Mouse (Mus musculus) Patski (cell line): Measurements from ENCODE around the gene 1700029I15Rik. TPM values are rescaled to one million over a fixed set of nuclear protein-coding genes. Genes with fewer than 3 reads are reported as not detected.

Source experiments
- ATAC-seq: fragments of 100-300 bp; one replicate; pipeline ENCODE4 v1.8.0; 2021
- CTCF ChIA-PET: fragments of 350-600 bp; sonication (Branson Sonifier 250); formaldehyde crosslinking; loops from one replicate; lab custom pipeline; 2022; ENCODE audit warnings: inconsistent platforms; lab: Charles Lee
- POLR2A ChIA-PET: fragments of 350-600 bp; sonication (Branson Sonifier 250); formaldehyde crosslinking; loops from one replicate; lab custom pipeline; 2022; ENCODE audit warnings: antibody characterized with exemption, inconsistent platforms; lab: Charles Lee
- DNase-seq: peaks from one replicate; pipeline ENCODE4 v3.0.0-alpha.2; 2011; ENCODE audit warnings: low read depth, low spot score
- H3K27me3 ChIP-seq: fragments of 371-371 bp; one replicate; pipeline ENCODE4 v1.5.1; 2021
- CTCF ChIP-seq: fragments of 100-300 bp; IDR thresholded peaks from one replicate; pipeline ENCODE4 v1.5.1; 2021
- in situ Hi-C: fragments of 300-500 bp; cut with MboI; formaldehyde crosslinking; loops from 3 replicates; pipeline ENCODE4 v1.11.1; 2018; ENCODE audit warnings: low pct_unique_long_range_greater_than_20kb, mixed read lengths
- polyA plus RNA-seq: library from polyadenylated mRNA; unstranded; gene quantifications from one replicate; pipeline ENCODE4 v1.2.3, GENCODE M21; 2021

1700029I15Rik gene
- polyA plus RNA-seq, 1 experiment from 2014 or later: 2.8 TPM

GRCm38 (mm10) chr2:92425366-92425765 is 43.0 kb downstream of the 1700029I15Rik start:
- ATAC-seq (no peak), DNase-seq (no peak)
- in situ Hi-C loops: loop anchor here (25.0 kb wide), 1 partner anchor 438 kb away; the partner anchor contains the start of gene Dgkz

GRCm38 (mm10) chr2:92426426-92426825 is 44.1 kb downstream of the 1700029I15Rik start:
- ATAC-seq: no peak
- ChIA-PET POLR2A (no interaction called here), CTCF (interaction anchor here (0.9 to 1.2 kb wide), 2 partner anchors 11 to 438 kb away, joined by 3 read pairs; no protein-coding TSS in a partner anchor)
- DNase-seq: no peak
- in situ Hi-C loops: loop anchor here (25.0 kb wide), 1 partner anchor 439 kb away; the partner anchor contains the start of gene Dgkz
- TF ChIP-seq CTCF: no peak
- H3K27me3 ChIP-seq: no peaks in the 10 kb centered on the region

More at GRCm38 (mm10) chr2:92425366-92425765, 43.0 kb downstream of the 1700029I15Rik start:
- TF ChIP-seq CTCF: no peak
- H3K27me3 ChIP-seq: no peaks in the 10 kb centered on the region
- POLR2A ChIA-PET: no interaction called here
- CTCF ChIA-PET: interaction anchor here (0.9 to 1.4 kb wide), 2 partner anchors 13 to 26 kb away, joined by 3 to 7 read pairs; no protein-coding TSS in a partner anchor

- DNase-seq (no peak), ATAC-seq (peak; percentile 25)
- no peak for TF ChIP-seq CTCF
- ChIA-PET CTCF (interaction anchor here (1.1 to 1.5 kb wide), 3 partner anchors 52 to 93 kb away, joined by 3 read pairs; no protein-coding TSS in a partner anchor), POLR2A (interaction anchor here (0.9 kb wide), 2 partner anchors 26 to 57 kb away, joined by 3 read pairs; no protein-coding TSS in a partner anchor)
- no peaks in the 10 kb centered on the region for H3K27me3 ChIP-seq
- in situ Hi-C loops: loop anchor here (25.0 kb wide), 1 partner anchor 441 kb away; the partner anchor contains the start of gene Dgkz
Observed at GRCm38 (mm10) chr2:92427882-92428281, 45.5 kb downstream of the 1700029I15Rik start.

GRCm38 (mm10) chr2:92430089-92430488 is 47.8 kb downstream of the 1700029I15Rik start:
- in situ Hi-C loops: loop anchor here (5.0 to 25.0 kb wide), 2 partner anchors 53 to 443 kb away; partner anchors contain the start of gene Dgkz
- no peak for ATAC-seq
- CTCF ChIA-PET: interaction anchor here (1.9 kb wide), 1 partner anchor 11 kb away, joined by 7 read pairs; no protein-coding TSS in a partner anchor
- TF ChIP-seq CTCF: no peak
- no peaks in the 10 kb centered on the region for H3K27me3 ChIP-seq
- POLR2A ChIA-PET: no interaction called here
- no peak for DNase-seq

DNA sequence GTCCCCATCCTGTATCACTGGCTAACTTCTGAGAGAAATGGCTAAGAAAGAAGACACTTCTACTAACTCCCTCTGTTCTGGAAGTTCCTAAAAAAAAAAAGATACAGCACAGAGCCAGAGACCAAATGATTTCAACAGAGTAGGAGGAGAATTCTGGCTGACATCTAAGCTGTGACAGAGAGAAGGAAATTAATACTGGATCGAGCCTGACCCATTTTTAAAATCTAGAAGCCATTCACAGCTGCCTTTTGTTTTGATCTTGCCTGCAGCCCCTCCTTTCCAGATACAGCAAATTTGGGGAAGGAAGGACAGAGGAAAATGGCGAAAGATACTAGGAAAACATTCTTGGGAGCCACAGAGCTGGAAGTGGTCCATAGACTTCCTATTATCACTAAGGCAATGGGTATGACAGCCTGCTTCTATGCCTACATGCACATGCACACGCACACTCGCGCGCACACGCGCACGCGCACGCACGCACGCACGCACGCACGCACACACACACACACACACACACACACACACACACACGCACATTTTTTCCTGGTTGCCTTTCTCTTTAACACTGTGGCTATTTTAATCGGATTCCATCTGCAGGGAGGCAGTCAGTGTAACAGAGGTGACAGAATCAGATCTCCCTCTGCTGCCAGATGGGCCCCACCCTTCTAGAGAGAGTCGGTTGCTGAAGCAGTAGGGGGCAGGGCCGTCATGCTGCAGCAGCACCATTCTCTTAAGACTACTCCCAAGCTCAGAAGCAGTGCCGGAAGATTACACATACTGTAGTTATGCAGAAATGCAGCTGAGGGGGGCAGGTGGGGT is 48.6 kb downstream of the 1700029I15Rik start:
- no peak for TF ChIP-seq CTCF
- in situ Hi-C loops: loop anchor here (5.0 to 25.0 kb wide), 2 partner anchors 54 to 444 kb away; partner anchors contain the start of gene Dgkz
- ChIA-PET CTCF (interaction anchor here (1.3 to 1.9 kb wide), 2 partner anchors 9 to 12 kb away, joined by 7 to 10 read pairs; no protein-coding TSS in a partner anchor), POLR2A (interaction anchor here (1.7 to 3.1 kb wide), 2 partner anchors 9 to 42 kb away, joined by 6 to 18 read pairs; no protein-coding TSS in a partner anchor)
- H3K27me3 ChIP-seq: no peaks in the 10 kb centered on the region
- DNase-seq (no peak), ATAC-seq (peak; percentile 60)

DNA sequence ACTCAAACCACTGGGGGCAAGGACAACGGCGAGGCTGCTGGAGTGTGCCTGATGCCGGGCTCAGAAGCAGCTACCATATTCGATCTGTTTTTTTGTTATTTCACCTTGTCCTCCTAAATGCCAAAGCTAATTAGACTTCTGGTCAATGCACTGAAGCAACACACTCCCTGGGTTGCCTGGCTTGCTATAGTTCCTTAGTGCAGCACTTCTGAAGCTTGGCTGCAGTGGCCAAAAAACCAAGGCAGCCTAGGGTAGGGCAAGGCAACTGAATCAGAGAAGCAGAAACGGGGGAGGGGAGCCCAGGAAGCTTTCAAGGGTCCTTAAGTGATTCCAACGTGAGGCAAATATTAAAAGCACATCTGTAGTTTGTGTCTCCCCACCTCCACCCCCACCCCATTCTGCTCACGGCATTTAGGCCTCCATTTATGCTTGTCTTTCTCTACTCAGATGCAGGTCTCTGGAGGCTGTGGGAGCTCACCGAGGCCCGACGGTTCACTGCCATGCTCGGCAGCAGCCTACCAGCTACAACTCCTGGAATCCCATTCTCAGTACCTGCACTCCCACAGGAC is 49.4 kb downstream of the 1700029I15Rik start:
- in situ Hi-C loops: loop anchor here (5.0 to 25.0 kb wide), 2 partner anchors 54 to 444 kb away; partner anchors contain the start of gene Dgkz
- POLR2A ChIA-PET: interaction anchor here (1.7 to 3.1 kb wide), 2 partner anchors 10 to 43 kb away, joined by 6 to 18 read pairs; no protein-coding TSS in a partner anchor
- DNase-seq: no peak
- TF ChIP-seq CTCF: no peak
- CTCF ChIA-PET: interaction anchor here (1.3 to 1.9 kb wide), 2 partner anchors 10 to 56 kb away, joined by 4 to 10 read pairs; partner anchors contain the start of gene Large2
- ATAC-seq: no peak
- H3K27me3 ChIP-seq: no peaks in the 10 kb centered on the region

DNA sequence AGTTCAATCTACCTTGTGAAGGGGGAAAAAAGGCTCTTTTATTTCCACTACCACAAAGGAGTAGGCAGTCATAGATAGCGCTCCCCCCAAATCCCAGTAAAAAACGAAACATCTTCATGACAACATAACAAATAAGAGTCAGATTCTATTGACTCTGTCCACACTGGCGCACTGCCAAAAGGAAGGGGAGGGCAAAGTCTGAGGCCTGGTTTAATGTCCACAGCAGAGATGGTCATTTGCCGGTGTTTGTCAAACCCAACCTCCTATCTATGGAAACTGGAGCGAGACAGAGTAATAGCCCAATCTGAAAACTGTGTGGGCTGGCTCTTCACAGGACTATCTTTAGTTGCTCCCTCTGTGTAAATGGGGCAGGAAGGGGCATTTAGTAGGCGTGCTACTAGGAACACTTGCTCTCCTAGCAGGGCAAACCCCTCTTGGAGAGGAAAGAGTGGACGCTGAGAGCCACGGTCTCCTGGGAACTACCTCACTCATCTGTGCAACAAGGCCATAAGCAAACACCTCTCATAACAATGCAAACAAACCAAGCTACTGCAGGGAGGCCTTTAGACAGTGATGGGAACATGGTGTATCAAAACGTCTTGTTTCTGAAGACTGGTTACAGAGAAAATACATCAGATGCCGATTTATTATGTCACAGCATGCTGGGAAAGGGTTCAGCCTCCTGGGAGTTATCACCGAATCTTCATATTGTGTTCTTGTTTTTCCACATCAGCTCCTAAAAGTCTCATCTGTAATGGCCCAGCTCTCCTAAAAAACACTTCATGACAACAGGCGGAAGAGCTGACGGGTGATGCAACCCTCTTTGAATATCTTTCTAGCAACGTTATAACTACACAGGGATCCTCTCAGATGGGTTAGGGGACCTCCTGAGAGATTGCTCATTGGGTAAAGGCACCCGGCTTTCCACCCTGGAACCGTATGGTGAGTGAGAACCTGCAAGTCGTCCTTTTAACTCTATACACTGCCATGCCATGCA is 50.3 kb downstream of the 1700029I15Rik start:
- ChIA-PET CTCF (interaction anchor here (1.3 to 1.9 kb wide), 3 partner anchors 11 to 57 kb away, joined by 3 to 4 read pairs (median 3); partner anchors contain the start of gene Large2), POLR2A (interaction anchor here (0.8 to 3.1 kb wide), 4 partner anchors 11 to 58 kb away, joined by 5 to 18 read pairs (median 6); partner anchors contain the start of genes Large2 and Pex16)
- in situ Hi-C loops: loop anchor here (5.0 to 25.0 kb wide), 2 partner anchors 55 to 445 kb away; partner anchors contain the start of gene Dgkz
- no peak for TF ChIP-seq CTCF
- H3K27me3 ChIP-seq: no peaks in the 10 kb centered on the region
- no peak for DNase-seq
- ATAC-seq: no peak

DNA sequence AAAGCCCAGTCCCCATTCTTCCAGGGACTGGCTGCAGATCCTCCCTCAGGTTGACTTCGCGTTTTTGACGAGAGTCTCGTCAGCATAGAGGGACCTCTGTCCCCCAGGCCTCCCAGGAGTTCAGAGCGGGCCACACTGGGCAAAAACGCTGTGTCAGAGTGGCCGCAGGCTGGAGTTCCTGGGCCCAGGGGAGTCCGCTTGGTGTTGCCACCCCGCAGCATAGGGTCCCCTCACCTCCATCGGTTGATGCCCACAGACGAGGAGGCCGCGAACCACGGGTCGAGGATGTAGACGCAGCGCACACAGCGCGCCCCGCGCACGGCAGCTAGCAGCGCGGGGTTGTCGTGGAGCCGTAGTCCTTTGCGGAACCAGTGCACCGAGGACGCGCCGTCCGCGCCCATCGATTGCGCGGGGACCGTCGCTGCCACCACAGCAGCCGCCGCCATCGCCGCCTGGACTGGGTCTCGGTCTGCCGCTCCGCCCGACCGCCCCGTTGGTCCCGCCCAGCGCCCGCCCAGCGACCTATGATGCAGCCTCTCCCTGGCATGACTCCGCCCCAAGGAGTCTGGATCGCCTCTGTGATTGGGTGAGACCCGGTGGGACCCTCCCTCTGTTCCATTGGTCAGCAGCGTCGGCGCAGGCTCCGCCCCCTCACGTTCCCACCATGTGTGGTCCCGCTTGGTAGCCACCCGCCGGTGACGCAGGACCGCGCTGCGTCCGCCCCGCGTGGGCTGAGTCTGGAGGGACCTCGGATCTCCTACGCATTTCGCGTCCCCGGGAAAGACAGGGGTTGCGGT is 51.4 kb downstream of the 1700029I15Rik start, which contains the start of gene Cry2:
Gene Cry2, minus strand, starts transcription at position 466 of the 797 bp plus-strand sequence.
- H3K27me3 ChIP-seq: no peaks in the 10 kb centered on the region
- no peak for TF ChIP-seq CTCF
- ChIA-PET POLR2A (interaction anchor here (0.8 to 3.1 kb wide), 3 partner anchors 45 to 60 kb away, joined by 5 to 18 read pairs (median 6); partner anchors contain the start of genes Large2 and Pex16), CTCF (interaction anchor here (1.3 to 1.9 kb wide), 3 partner anchors 12 to 59 kb away, joined by 3 to 4 read pairs (median 3); partner anchors contain the start of gene Large2)
- ATAC-seq (peak; percentile 83), DNase-seq (peak; percentile 83)
- in situ Hi-C loops: loop anchor here (5.0 to 25.0 kb wide), 2 partner anchors 56 to 446 kb away; partner anchors contain the start of gene Dgkz
